Mouse (Mus musculus) heart, embryonic 15.5 days (tissue): Measurements from ENCODE around the gene Tfap2d. TPM values are rescaled to one million over a fixed set of nuclear protein-coding genes. Genes with fewer than 3 reads are reported as not detected.

Experiments used
- ATAC-seq: fragments of 200-750 bp; cut with Nextera tagmentation; replicated peaks from 2 replicates; pipeline ENCODE4 v1.8.0; 2017; ENCODE audit warnings: low read depth, moderate TSS enrichment; ENCODE audit not compliant: insufficient number of reproducible peaks, insufficient read depth, low FRiP score
- H3K27ac ChIP-seq: fragments of 300-500 bp; sonication (generic); 2 replicates; pipeline ENCODE4 v1.5.1; 2015; ENCODE audit warnings: mild to moderate bottlenecking, inconsistent platforms
- H3K27me3 ChIP-seq: fragments of 300-500 bp; sonication (generic); 2 replicates; pipeline ENCODE4 v1.6.1; 2015; ENCODE audit warnings: inconsistent platforms
- H3K36me3 ChIP-seq: fragments of 300-500 bp; sonication (generic); 2 replicates; pipeline ENCODE4 v1.6.1; 2015; ENCODE audit warnings: mild to moderate bottlenecking, inconsistent platforms
- H3K4me1 ChIP-seq: fragments of 300-500 bp; sonication (generic); replicated peaks from 2 replicates; pipeline ENCODE4 v1.6.1; 2015; ENCODE audit warnings: inconsistent platforms
- H3K4me2 ChIP-seq: fragments of 300-500 bp; sonication (generic); 2 replicates; pipeline ENCODE4 v1.6.1; 2015; ENCODE audit warnings: inconsistent platforms, mild to moderate bottlenecking, moderate library complexity
- H3K4me3 ChIP-seq: fragments of 300-500 bp; sonication (generic); 2 replicates; pipeline ENCODE4 v1.5.1; 2015; ENCODE audit warnings: mild to moderate bottlenecking, inconsistent platforms
- H3K9ac ChIP-seq: fragments of 300-500 bp; sonication (generic); 2 replicates; pipeline ENCODE4 v1.6.1; 2015; ENCODE audit warnings: mild to moderate bottlenecking, inconsistent platforms
- H3K9me3 ChIP-seq: fragments of 300-500 bp; sonication (generic); replicated peaks from 2 replicates; pipeline ENCODE4 v1.6.1; 2016; ENCODE audit warnings: inconsistent platforms
- WGBS: fragments of 180-500 bp; shearing (Covaris S2); methylation state at CpG from one replicate; pipeline ENCODE4 v1.1.7; 2015; ENCODE audit warnings: mixed read lengths; 5-methylcytosine and 5-hydroxymethylcytosine counted together
- polyA plus RNA-seq: library from polyadenylated mRNA; unstranded; fragments of >200 nt; fragmentation: Nextera tagmentation; extraction: Ambion mirVana; gene quantifications from 2 replicates; pipeline ENCODE4 v1.2.1, GENCODE M21; 2015

Gene Tfap2d
- polyA plus RNA-seq, 1 experiment from 2014 or later, result not detected

- no peak overlapping the region for H3K4me3 ChIP-seq
- no peak for ATAC-seq
- WGBS, result 1% methylated on average over 16 of the region's 16 CpGs
Observed at GRCm38 (mm10) chr1:19109711-19110110, 6.9 kb downstream of the Tfap2d start.

GRCm38 (mm10) chr1:19110211-19110610, 7.4 kb downstream of the Tfap2d start:
- no peak overlapping the region for H3K9ac ChIP-seq
- H3K9me3 ChIP-seq, result no peaks in the 10 kb centered on the region
- H3K4me1 ChIP-seq, result no peaks in the 10 kb centered on the region
- H3K27ac ChIP-seq, result no peak overlapping the region
- H3K27me3 ChIP-seq, result peaks cover 82% of the 10 kb centered on the region
- ATAC-seq, result no peak
- H3K4me2 ChIP-seq, result no peak overlapping the region
- no peak overlapping the region for H3K4me3 ChIP-seq
- 3% methylated on average over 5 of the region's 5 CpGs for WGBS
- H3K36me3 ChIP-seq, result no peaks in the 10 kb centered on the region

More at GRCm38 (mm10) chr1:19109711-19110110, 6.9 kb downstream of the Tfap2d start:
- Histone ChIP-seq H3K27me3 (peaks cover 86% of the 10 kb centered on the region), H3K4me2 (no peak overlapping the region), H3K4me1 (no peaks in the 10 kb centered on the region), H3K9ac (no peak overlapping the region), H3K9me3 (no peaks in the 10 kb centered on the region), H3K36me3 (no peaks in the 10 kb centered on the region), H3K27ac (no peak overlapping the region)

- Histone ChIP-seq H3K27ac (no peak overlapping the region), H3K9me3 (no peaks in the 10 kb centered on the region), H3K4me2 (no peak overlapping the region), H3K27me3 (peaks cover 74% of the 10 kb centered on the region), H3K4me1 (no peaks in the 10 kb centered on the region), H3K36me3 (no peaks in the 10 kb centered on the region), H3K4me3 (no peak overlapping the region), H3K9ac (no peak overlapping the region)
- 2% methylated on average over 22 of the region's 22 CpGs for WGBS
- ATAC-seq, result no peak
Observed at GRCm38 (mm10) chr1:19111020-19111419, 8.2 kb downstream of the Tfap2d start.

GRCm38 (mm10) chr1:19178742-19179397, 76.0 kb downstream of the Tfap2d start:
- Histone ChIP-seq H3K27me3 (no peaks in the 10 kb centered on the region), H3K4me1 (no peaks in the 10 kb centered on the region), H3K4me2 (no peak overlapping the region), H3K4me3 (no peak overlapping the region), H3K27ac (no peak overlapping the region), H3K9me3 (no peaks in the 10 kb centered on the region), H3K9ac (no peak overlapping the region), H3K36me3 (no peaks in the 10 kb centered on the region)
- WGBS, result 8% methylated on average over 4 of the region's 4 CpGs
- no peak for ATAC-seq

GRCm38 (mm10) chr1:19205649-19206048, 102.8 kb downstream of the Tfap2d start:
- Histone ChIP-seq H3K9me3 (no peaks in the 10 kb centered on the region), H3K27ac (no peak overlapping the region), H3K4me1 (peaks cover 8% of the 10 kb centered on the region), H3K4me2 (peak overlapping the region; percentile 64), H3K9ac (no peak overlapping the region), H3K36me3 (no peaks in the 10 kb centered on the region), H3K4me3 (peak overlapping the region; percentile 41), H3K27me3 (peaks cover 43% of the 10 kb centered on the region)
- 4% methylated on average over 12 of the region's 12 CpGs for WGBS
- ATAC-seq, result no peak

- no peak overlapping the region for H3K27ac ChIP-seq
- H3K4me3 ChIP-seq, result no peak overlapping the region
- no peaks in the 10 kb centered on the region for H3K36me3 ChIP-seq
- no peaks in the 10 kb centered on the region for H3K9me3 ChIP-seq
- H3K4me1 ChIP-seq, result peaks cover 8% of the 10 kb centered on the region
- H3K27me3 ChIP-seq, result peaks cover 48% of the 10 kb centered on the region
- 2% methylated on average over 7 of the region's 7 CpGs for WGBS
- H3K9ac ChIP-seq, result no peak overlapping the region
- ATAC-seq, result no peak
- peak overlapping the region; percentile 64 for H3K4me2 ChIP-seq
Observed at GRCm38 (mm10) chr1:19206194-19206593, 103.4 kb downstream of the Tfap2d start.

- 6% methylated on average over 4 of the region's 4 CpGs for WGBS
- Histone ChIP-seq H3K27me3 (peaks cover 62% of the 10 kb centered on the region), H3K36me3 (no peaks in the 10 kb centered on the region)
Observed at GRCm38 (mm10) chr1:19207611-19208010, 104.8 kb downstream of the Tfap2d start.

GRCm38 (mm10) chr1:19208641-19209358, 106.0 kb downstream of the Tfap2d start, which contains the start of gene Tfap2b:
Tfap2b (plus strand) TSS chr1:19208914.
- Histone ChIP-seq H3K4me3 (peak within 1 kb of the TSS; percentile 38), H3K4me2 (peak within 1 kb of the TSS; percentile 55), H3K9ac (no peak within 1 kb of the TSS), H3K27me3 (peaks cover 72% of the 10 kb centered on the region), H3K27ac (no peak within 1 kb of the TSS), H3K36me3 (no peaks in the 10 kb centered on the region), H3K9me3 (no peaks in the 10 kb centered on the region), H3K4me1 (peaks cover 8% of the 10 kb centered on the region)
- no peak for ATAC-seq
- WGBS, result 2% methylated on average over 26 of the region's 26 CpGs

More at GRCm38 (mm10) chr1:19207611-19208010, 104.8 kb downstream of the Tfap2d start:
- H3K4me1 ChIP-seq, result peaks cover 8% of the 10 kb centered on the region
- H3K4me3 ChIP-seq, result no peak overlapping the region
- no peak overlapping the region for H3K4me2 ChIP-seq
- ATAC-seq, result no peak
- no peak overlapping the region for H3K27ac ChIP-seq
- no peak overlapping the region for H3K9ac ChIP-seq
- H3K9me3 ChIP-seq, result no peaks in the 10 kb centered on the region

GRCm38 (mm10) chr1:19209359-19209745, 106.5 kb downstream of the Tfap2d start:
- no peak overlapping the region for H3K27ac ChIP-seq
- H3K4me3 ChIP-seq, result peak overlapping the region; percentile 38; the same call in 1 of the 2 replicates
- peaks cover 77% of the 10 kb centered on the region for H3K27me3 ChIP-seq
- H3K36me3 ChIP-seq, result no peaks in the 10 kb centered on the region
- no peak overlapping the region for H3K9ac ChIP-seq
- under 1% methylated on average over 10 of the region's 10 CpGs for WGBS
- H3K4me2 ChIP-seq, result peak overlapping the region; percentile 55
- peaks cover 8% of the 10 kb centered on the region for H3K4me1 ChIP-seq
- H3K9me3 ChIP-seq, result no peaks in the 10 kb centered on the region
- no peak for ATAC-seq

GRCm38 (mm10) chr1:19209776-19210175, 107.0 kb downstream of the Tfap2d start:
- H3K4me1 ChIP-seq, result peaks cover 8% of the 10 kb centered on the region
- H3K9me3 ChIP-seq, result no peaks in the 10 kb centered on the region
- H3K27ac ChIP-seq, result no peak overlapping the region
- peak overlapping the region; percentile 38 for H3K4me3 ChIP-seq
- H3K36me3 ChIP-seq, result no peaks in the 10 kb centered on the region
- no peak overlapping the region for H3K9ac ChIP-seq
- no peak for ATAC-seq
- H3K27me3 ChIP-seq, result peaks cover 81% of the 10 kb centered on the region
- peak overlapping the region; percentile 55 for H3K4me2 ChIP-seq
- WGBS, result under 1% methylated on average over 31 of the region's 31 CpGs

GRCm38 (mm10) chr1:19210215-19211032, 107.6 kb downstream of the Tfap2d start:
- WGBS, result 1% methylated on average over 30 of the region's 30 CpGs
- Histone ChIP-seq H3K9ac (no peak overlapping the region), H3K36me3 (no peaks in the 10 kb centered on the region), H3K27ac (no peak overlapping the region), H3K4me3 (peak overlapping the region; percentile 38), H3K27me3 (peaks cover 88% of the 10 kb centered on the region), H3K4me2 (peak overlapping the region; percentile 55), H3K9me3 (no peaks in the 10 kb centered on the region), H3K4me1 (peaks cover 8% of the 10 kb centered on the region)
- no peak for ATAC-seq
